Mouse (Mus musculus): Measurements from ENCODE around the gene Lrig1.

Gene Lrig1

DNA sequence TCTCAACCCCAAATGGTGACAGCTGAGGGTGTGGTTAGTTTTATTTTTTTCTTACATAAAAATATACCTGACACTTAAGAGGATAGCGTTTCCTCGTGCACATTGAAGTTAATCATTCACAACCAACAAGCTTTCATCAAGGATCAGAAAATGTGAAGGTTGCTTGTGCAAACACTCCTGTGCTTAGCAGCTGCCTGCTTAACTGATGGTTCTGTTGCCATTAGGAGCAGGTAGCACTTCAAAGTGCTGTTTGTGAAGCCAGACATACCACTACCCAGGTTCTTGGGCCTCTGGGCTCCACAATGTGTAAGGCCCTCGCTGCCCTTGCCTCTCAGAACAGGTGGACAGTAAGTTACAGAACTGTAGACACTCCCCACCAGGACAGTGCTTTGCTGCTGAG is 23.1 kb downstream of the Lrig1 start:
- DNase-seq (ENCODE audit: low spot score in 2 of 2) = no peak

DNA sequence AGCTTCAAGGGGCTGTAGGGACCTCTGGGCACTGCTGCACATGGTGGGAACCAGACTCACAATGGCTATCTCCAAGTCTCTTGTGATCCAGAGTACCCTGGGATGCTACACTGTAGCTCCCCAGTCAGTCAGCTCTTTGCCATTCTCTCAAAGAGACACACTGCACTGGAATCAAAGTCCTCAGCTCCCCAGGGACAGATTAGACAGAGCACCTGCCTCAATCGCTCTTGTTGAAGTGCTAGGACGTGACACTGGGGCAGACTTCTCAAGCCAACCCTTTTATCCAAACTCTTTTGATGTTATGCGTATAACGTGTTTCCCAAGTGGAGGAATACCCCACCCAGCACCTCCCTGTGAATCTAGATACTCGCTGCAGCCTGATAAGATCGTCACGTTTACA is 23.7 kb downstream of the Lrig1 start:
- DNase-seq (ENCODE audit: low spot score in 2 of 2) = no peak

DNA sequence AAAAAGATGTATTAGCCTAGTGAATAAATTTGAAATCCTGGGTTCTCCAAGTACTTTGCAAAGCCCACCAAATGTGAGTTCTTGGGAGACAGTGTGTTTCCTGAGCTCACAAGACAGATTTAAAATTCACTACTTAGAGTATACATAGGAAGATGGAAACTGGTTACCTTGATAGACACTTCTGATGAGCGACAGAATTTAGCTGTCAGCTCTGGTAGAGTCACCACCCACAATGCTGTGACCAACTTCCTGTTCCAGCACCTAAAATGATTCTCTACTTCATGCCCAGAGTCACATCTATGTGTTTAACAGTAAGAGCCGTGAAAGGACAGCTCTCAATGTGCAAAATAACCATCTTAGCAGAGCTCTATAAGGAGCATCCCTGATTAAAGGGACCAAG is 27.5 kb downstream of the Lrig1 start:
- no peak for DNase-seq (ENCODE audit: low spot score in 2 of 2)

DNA sequence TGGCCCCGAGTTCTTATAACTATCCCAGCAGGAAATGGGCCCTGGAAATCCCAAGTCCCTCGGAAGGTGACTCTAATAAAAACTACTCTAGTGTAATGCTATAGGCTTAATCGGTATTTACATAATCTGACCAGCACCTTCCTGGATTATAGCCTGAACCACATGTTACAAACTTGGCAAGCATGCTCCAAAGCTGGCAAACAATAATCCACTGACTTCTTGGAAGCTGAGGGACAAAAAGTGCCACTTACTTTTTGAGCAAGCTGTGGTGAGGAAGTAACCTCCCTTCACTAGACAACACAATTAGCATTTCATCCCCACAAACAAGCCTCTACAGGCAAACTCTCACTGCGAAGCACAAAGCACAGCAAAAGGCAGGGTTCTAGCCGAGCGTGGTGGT is 30.6 kb downstream of the Lrig1 start:
- no peak for DNase-seq (ENCODE audit: low spot score in 2 of 2)

DNA sequence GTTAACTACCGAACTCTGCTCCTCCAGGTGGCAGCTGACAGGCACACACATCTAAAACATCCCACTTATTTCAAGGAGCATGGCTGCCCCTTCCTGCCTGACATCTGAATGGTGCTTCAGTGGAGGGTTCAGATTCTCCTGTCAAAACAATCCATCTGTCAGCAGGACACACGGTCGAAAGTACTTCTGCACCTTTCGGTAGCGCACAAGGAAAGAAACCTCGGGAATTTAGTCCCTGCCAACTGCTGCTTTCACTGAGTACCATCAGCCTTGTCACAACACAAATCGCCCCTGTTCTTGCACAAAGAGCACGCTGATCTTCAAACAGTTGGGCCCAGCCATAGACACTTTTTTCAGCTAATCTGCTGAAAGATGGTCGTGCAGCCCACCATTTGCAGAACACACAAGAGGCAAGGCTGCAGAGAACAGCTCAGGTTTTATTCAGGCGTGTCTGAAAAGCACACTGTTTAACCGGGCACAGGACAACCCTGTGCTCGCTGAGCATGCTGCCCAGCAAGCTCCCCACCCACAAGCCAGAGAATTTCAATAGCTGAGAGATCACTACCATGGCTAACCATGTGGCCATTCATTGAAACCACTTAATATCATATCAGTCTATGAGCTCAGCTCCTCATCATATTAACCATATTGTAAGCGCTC is 31.6 kb downstream of the Lrig1 start:
- no peak for DNase-seq (ENCODE audit: low spot score in 2 of 2)

DNA sequence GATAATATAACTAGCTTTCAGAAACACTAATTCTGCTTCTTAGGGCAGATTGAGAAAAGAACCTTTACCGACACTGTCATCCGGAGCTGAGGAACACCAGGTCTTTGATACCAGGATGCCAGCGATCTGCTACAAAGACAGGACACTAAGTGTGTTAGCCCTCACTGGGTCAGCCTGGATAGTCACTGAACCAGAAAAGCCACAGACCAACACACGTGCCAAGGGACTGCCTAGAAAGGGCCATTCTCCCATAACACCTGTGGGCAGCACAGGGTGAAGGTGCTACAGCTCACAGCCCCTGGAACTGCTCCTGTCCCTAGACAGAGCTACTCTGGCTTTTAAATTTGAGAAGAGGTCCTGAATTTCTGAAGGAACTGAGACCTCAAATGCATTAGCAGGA is 32.8 kb downstream of the Lrig1 start:
- no peak for DNase-seq (ENCODE audit: low spot score in 2 of 2)

DNA sequence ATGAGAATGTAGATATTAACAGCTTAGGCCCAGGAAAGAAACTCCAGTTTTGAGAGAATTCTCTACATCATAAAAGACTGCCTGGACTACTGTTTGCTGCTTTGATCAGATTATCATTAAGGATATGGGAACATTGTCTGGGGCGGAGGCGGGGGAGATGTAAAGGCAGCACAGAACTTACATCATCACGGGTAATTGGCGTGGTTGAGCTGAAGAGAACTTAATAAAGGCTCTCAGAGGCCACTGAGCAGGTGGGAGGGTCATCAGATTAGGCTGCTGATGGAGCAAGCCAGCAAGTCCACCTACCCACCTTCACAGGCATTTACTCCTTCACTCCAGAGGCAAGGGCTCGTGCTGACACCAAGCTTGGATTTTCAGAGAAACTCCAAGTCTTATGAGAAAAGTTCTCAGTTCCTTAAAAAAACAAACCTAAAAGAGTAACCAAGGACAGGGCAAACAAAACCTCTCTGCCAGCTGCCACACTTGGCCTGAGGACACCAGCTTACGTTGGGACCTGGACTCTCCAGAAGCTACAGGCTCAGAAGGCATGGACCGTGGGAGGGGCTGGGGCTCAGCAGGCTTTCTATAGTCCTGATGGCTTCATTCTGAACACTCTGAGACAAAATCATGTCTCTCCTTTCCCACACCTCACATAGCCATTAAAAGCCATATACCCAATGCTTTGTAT is 33.4 kb downstream of the Lrig1 start:
- no peak for DNase-seq (ENCODE audit: low spot score in 2 of 2)

DNA sequence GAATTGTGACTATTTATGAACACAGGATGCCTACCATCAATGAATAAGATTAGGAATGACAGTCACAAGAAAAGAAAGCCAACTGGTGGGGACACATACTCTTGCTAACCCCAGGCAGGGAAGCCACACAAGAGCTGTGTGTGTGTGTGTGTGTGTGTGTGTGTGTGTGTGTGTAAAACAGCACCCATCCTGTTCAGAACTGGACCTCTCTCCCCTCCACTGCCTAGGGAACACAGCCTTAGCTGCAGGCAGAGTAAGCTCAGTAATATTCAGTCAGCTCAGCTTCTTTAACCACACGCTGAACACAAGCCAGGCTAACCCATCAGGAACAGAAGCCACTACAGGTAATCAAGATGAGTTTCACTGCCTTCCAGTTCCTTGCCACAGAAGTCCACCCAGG is 34.3 kb downstream of the Lrig1 start:
- no peak for DNase-seq (ENCODE audit: low spot score in 2 of 2)

DNA sequence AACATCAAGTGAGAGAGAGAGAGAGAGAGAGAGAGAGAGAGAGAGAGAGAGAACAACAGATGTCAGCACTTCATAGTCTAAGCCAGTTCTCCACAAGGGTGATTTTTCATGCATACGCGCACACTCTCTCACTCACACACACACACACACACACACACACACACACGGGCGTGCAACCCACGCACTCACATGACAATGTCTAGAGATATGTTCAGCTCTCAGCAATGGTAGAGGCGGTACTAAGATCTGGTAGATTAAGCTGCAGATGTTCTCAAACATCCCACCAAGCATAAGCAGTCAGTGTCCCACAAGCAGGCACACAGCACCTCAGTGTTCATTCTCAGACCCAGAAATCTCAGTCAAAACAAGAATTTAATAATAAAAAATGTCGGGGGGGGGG is 34.7 kb downstream of the Lrig1 start:
- no peak for DNase-seq (ENCODE audit: low spot score in 2 of 2)

DNA sequence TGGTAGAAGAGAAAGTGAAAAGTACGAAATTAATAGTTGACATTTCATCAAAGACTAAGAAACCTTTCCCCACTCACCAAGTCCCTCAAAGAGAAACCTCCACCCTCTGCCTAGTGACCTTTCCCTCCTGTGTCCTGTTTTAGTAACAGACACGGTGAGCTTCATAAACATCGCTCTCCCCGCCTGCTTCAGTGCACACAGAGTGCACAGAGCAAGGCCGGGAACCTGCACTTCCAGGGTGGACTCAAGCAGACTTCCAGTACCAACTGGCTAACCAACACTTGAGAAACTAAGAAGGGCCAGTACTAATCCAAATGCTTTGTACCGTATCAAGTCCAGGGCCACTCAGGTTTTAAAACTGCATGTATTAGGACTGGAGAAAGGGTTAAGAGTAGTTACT is 36.0 kb downstream of the Lrig1 start:
- DNase-seq (ENCODE audit: low spot score in 2 of 2) = no peak

DNA sequence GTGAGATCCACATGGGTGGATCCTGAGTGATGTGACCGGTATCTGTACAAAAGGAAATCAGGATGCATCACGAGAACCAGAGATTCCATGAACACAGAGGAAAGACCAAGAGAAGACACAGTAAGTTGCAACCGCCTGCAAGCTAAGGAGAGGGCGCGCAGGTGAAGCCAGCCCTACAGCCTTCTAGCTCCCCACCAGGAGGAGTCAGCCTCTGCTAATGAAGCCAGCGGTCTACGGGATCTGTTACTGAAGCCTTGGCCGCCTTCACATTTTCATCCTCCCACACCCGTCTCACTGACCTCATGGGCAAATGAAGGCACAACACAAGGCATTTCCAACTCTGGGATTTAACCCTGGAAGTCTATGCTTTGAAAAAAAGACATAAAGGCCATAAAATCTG is 38.0 kb downstream of the Lrig1 start:
- DNase-seq (ENCODE audit: low spot score in 2 of 2) = no peak

DNA sequence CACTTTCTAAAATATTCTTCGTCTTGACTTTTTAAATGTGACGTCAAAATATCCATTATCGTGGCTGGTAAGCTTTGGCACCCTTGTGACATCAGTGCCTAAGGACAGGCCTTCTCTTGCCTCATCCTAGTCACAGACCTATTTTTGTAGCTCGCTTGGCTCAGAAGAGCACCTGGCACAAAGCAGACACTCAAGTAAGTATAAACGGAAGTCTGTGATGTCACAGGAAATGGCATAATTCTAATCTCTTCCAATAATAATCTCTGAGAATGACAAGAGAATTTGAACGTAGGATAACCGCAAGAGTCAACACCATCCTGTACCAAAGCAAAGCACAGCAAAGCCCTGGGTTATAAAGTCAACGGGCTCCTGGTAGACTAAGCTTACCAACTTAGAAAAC is 38.6 kb downstream of the Lrig1 start:
- DNase-seq (ENCODE audit: low spot score in 2 of 2) = no peak

DNA sequence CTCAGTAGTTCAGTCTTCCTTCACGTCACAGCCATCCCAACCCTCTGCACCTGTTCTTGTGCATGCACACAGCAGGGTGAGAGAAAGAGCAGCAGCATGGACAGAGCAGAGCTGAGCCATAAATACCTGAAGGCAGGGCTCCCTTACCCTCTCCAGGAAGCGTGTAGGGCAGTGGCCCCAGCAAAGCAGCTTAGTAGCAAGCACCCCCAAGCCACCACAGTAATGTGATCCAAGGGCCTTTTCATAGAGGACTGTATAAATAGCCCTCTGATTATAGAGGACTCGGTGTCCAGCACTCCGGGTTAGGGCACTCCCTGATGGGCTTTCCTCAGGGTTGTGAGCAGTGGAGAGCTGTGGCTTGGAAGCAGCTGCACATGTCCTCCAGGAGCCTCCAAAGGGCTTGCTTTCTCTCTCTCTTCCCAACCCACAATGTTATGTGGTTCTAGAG is 40.0 kb downstream of the Lrig1 start:
- no peak for DNase-seq (ENCODE audit: low spot score in 2 of 2)

DNA sequence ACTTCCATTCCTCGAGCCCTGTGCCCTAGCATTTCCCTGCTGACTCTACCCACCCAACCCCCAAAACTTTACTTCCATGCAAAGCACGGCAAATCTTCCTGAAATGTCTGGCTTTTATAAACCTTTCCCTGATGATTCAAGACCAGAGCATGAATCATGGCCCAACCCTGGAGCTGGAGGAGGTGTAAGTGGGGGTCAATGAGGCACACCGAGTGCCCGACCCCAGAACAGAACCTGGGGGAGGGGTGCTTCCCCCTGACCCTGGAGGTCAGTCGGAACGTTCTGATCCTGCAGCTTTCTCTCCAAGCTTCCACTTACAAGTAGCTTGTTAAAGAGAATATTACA is 41.9 kb downstream of the Lrig1 start:
- DNase-seq (ENCODE audit: low spot score in 2 of 2) = no peak

DNA sequence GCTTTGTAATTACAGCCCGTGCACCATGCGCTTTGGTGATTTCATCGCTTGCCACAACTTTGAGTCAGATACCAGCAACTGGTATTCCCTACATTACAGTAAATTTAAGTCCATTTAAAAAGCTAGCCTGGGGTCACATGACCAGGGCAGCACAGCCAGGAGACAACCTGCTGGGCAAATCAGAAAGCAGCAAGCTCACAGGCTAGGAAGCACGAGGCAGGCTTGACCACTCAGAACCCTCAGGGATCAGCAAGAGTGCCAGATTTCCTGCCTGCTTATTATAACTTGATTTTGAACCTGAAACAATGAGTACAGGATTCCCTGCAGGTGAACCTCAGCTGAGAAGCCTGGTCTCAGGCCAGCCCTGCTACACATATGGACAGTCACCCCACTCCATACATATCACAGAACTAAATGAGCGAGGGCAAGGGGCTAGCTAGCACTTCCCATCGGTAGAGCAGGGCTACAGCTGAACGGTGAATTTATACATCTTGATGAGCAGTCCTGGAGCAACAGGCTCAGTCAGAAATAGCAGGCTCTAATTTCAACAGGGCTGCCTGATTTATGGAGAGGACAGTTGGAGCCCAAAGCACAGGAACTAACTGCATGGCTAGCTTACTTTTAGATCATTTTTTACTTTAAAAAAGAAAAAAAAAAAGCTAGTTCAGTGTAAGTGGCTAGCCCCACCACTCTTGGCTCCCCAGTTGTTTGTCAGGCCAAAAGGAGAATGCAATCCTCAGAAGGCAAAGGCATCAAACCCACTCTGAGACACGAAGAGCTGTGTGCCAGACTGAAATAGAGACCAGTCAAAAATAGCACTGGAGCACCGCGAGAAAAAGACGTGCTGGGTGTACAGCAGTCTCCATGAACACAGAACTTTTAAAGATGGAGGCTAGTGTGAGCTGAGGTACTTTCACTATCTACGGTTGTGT is 42.5 kb downstream of the Lrig1 start:
- DNase-seq (ENCODE audit: low spot score in 2 of 2) = no peak

DNA sequence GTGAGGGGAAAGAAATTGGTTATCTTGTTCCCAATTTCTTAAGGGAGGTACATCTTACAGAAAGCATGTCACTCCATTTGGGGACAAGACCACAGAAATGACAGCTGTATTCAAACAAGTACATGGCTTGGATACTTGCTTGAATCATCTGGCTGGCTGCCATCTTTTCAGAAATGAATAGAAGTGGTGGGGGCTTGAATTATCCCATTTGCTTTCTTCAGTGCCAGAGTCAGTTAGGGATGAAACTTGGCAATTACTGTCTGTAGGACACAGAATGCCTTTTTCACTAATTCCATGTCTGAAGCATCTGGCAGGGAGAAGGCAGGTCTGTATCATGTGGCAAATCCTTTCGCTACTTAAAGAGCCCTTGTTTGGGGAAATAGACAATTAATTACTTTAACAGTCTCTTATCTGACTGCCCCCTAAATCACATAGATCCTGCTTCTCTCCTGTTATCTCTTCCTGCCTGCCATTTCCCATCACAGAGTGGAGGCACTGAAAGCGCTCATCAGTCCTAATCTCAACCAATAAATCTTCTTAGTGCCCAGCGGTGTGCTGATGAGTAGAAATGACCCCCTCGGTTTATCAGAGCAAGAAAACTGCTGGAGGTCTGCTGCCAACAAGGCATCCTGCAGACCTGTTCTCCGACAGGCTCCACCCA is 44.0 kb downstream of the Lrig1 start:
- DNase-seq (ENCODE audit: low spot score in 2 of 2) = no peak

DNA sequence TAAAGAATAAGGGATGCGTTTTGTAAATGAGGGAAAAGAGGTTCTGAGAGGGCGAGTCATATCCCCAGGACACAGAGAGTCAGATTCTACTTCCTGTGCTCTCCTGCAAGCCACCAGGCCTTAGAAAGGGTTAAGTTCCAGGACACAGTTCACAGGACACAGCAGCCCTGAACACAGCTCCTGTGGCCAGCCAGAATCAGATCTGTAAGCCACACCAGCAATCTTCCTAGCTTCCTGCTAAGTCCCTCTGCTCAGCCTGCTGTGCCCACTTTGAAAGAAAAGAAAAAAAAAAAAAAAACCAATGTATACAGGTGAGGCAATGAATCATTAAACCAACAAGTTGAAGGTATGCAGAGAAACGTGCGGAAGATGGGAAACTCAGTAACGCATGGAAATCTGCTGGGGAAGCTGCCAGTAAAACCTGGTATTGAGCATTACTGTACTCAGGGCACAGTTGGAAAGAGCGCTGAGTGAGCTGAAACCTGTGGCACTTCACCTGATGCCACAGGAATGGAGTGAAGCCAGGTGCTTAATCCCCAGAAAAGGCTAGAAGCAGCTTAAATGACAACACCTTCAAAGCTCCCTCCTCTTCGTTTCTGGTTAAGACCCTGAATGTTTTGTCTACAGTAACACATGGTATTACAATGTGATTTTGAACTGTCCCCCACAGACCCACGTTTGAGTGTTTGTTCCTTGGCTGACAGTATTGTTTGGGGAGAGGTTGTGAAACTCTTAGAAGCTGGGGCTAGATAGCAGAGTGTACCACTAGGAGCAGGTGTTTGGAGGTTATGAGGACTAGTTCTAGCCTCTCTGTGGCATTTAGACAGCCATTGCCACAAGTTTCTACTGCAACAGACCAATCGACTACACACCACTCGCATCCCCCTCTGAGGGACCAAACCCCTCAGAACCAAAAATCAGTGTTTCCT is 46.3 kb downstream of the Lrig1 start:
- DNase-seq (ENCODE audit: low spot score in 2 of 2) = no peak

DNA sequence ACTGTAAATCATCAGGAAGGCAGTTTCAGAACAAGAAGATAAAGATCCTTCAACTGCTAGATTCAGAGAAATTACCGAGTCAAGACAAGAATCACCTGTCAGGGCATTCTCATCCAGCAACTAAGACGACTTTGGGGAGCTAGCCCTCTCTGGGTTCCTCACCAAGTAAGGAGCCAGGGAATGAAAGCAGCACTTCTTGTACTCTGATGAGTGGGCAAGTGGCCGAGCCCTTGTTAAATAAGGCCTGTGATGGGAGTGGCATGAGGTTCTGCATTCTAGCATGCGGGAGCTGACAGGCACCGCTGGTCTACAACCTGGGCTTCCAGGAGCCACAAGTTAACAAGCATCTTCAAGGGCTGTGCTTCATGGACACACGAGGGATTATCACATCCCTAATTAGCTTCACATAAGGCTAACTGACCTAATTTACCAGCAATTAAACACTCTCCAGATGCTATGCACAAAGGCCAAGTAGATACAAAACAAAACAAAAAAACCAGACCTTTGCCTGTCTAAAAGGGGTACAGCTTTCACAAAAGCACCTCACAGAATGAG is 47.2 kb downstream of the Lrig1 start:
- DNase-seq (ENCODE audit: low spot score in 2 of 2) = no peak

DNA sequence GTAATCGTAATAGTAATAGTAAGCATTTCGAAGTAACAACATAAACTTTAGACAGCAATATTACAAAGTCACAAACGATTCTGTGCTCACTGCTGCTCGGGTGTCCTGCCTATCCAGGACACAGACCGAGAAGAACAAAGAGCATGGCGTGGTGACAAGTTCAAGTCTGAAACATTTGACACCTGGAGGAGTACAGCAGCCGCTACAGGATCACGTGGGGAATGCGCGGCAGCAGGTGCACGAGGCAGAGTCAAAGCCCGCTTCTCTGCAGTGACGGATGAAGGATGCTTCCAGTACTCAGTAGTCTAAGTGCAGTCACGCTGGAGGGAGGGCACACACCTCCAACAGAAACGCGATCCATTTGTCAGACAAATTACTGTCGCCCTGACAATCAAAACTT is 48.4 kb downstream of the Lrig1 start:
- no peak for DNase-seq (ENCODE audit: low spot score in 2 of 2)

DNA sequence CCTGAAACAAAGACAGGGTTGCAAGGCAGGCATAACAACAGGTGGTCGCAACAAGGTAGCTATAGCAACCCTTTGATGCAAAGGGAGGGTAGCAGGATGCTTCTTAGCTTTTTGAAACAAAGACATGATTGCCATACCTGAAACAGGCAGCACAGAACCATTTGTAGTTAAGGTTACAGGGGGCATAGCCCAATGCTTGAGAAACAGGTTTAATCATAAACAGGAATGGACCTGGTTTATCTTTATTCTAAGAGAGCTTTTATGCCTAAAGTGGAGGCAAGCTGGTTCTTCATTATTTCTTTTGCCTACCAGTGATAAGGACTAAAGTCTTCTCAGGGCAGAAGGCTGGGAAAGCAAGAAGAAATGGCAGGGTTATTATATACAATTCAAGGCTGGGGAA is 50.3 kb downstream of the Lrig1 start:
- no peak for DNase-seq (ENCODE audit: low spot score in 2 of 2)

DNA sequence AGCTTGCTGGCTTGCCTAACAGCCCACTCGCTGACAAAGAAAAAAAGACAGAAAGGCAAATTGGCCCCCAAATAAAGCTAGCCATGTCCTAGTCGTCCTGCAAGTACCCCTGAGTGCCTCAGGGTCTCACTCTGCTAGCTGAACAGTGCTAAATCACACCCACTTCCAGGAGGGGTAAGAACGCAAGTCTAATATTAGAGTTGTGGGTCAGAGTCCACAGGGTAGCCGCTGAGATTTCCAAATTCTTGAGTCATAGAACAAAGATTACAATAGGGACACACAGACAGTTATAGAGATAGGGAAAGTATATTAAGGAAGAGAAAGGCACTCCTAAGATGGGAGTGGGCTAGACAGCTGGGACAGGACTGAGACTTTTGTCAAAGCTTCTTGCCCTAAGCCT is 51.5 kb downstream of the Lrig1 start:
- no peak for DNase-seq (ENCODE audit: low spot score in 2 of 2)

Measured in left cerebral cortex, adult 9 months (tissue).